Mouse (Mus musculus) cortical plate, adult 2 months (tissue): ENCODE data around the gene Tnpo1.

Experiments used
- CTCF ChIP-seq: fragments of 200-500 bp; IDR thresholded peaks from 2 replicates; pipeline ENCODE4 v1.5.1; 2011; ENCODE audit warnings: mild to moderate bottlenecking, control low read depth, low read length; ENCODE audit not compliant: insufficient read depth; ENCODE audit errors: extremely low read depth
- POLR2A ChIP-seq: fragments of 200-500 bp; IDR thresholded peaks from 2 replicates; pipeline ENCODE4 v1.6.1; 2011; ENCODE audit warnings: mild to moderate bottlenecking, low read length, control low read depth; ENCODE audit not compliant: insufficient read depth; ENCODE audit errors: extremely low read depth

DNA sequence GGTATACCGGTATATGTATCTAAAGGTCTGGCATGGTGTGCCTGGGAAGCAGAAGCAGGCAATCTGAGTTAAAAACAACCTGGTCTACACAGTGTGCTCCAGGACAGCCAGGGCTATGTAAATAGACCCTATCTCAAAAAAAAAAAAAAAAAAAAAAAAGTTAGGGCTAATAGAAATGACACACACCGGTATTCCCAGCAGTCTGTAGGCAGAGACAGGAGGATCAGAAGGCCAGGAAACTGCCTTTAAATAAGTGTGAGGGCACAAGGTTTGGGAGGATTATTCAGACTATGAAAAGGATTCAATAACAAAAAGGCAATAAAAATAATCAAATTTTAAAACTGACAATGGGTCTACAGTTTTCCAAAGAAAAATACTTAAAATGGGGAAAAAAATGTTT, 113.0 kb downstream of the Tnpo1 start:
- TF ChIP-seq POLR2A (no peak), CTCF (no peak)
